Mouse (Mus musculus) ES-Bruce4 (cell line): ENCODE data around the gene Elf1.

Experiments
- CTCF ChIP-seq: IDR thresholded peaks from one replicate; pipeline ENCODE4 v1.8.1; 2011; ENCODE audit warnings: low read depth, low read length
- EP300 ChIP-seq: IDR thresholded peaks from 2 replicates; pipeline ENCODE4 v1.6.1; 2011; ENCODE audit warnings: low read depth, low read length; ENCODE audit not compliant: insufficient read depth
- POLR2A ChIP-seq: IDR thresholded peaks from one replicate; pipeline ENCODE4 v1.8.1; 2011; ENCODE audit warnings: low read length; ENCODE audit not compliant: insufficient read depth

- no peak for TF ChIP-seq CTCF
- no peak for TF ChIP-seq POLR2A
- no peak for TF ChIP-seq EP300
Measured at GRCm38 (mm10) chr14:79594069-79594468, 113.1 kb downstream of the Elf1 start.
